Mouse (Mus musculus) heart, adult 18-20 months (tissue): ENCODE results near the gene Arhgap45. TPM values are rescaled to one million over a fixed set of nuclear protein-coding genes. Genes with fewer than 3 reads are reported as not detected.
A peak's percentile ranks its signal among the peaks of the same experiment; 100 is the strongest.

Experiments
- DNase-seq, 2 experiments: peaks; one replicate each; pipeline ENCODE4 v3.0.0; 2021 to 2022; ENCODE audit warnings: mixed read lengths in 1 of 2
- total RNA-seq, 2 experiments: library from RNA; stranded (reverse); gene quantifications; 2 replicates each; pipeline ENCODE4 v1.2.3; 2021

Gene Arhgap45
- total RNA-seq, 2 experiments from 2014 or later: 3.1 to 8.7 TPM

DNA sequence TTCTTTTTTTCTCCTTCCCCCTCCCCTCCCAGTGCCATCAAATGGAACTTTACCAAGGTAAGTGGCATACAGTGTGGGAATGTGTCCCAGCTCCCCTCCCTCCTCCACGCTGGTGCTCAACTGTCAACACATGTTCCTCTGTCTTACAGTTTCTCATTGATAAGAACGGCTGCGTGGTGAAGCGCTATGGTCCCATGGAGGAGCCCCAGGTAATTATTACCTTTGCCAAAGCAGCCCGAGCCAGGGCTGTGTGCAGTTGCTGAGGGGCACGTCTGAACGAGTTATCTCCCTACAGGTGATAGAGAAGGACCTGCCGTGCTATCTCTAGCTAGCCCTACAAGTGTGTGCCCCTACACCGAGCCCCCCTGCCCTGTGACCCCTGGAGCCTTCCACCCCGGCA, 39.4 kb downstream of the Arhgap45 start:
- no peak for DNase-seq

- DNase-seq: no peak
Measured at GRCm38 (mm10) chr10:80056506-80056905, 40.1 kb downstream of the Arhgap45 start.

- no peak for DNase-seq
Measured at GRCm38 (mm10) chr10:80056976-80057682, 40.7 kb downstream of the Arhgap45 start.

DNA sequence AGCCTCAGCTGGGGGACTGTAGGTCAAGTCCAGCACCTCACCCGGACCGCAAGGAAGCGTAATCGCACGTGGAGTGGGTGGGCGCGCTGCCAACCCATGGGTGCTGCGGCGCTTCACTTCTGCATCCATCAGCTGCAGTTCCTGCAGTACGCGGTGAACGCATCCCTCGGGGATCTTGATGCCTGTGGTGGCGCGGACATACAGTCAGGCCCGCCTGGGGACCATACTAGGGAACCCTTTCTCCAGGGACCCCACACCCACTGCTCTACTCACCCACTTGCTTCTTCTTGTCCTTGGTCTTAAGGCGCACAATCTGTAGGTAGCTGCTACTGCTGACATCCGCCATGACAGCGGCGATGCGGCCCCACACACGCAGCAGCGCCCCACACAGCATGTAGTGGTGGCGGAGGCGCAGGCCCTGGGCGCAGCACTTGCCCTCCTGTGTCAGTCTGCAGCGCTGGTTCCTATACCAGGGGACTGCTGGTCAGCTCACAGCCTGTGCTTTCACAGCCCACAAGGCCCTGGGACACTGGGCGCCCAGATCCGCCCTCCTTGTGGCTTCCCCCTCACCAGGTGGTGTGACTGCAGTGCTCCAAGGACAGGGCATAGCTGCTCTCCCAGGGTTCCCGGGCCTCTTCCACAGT, 41.4 kb downstream of the Arhgap45 start:
- DNase-seq: peak in 1 of 2 experiments; percentile 28

DNA sequence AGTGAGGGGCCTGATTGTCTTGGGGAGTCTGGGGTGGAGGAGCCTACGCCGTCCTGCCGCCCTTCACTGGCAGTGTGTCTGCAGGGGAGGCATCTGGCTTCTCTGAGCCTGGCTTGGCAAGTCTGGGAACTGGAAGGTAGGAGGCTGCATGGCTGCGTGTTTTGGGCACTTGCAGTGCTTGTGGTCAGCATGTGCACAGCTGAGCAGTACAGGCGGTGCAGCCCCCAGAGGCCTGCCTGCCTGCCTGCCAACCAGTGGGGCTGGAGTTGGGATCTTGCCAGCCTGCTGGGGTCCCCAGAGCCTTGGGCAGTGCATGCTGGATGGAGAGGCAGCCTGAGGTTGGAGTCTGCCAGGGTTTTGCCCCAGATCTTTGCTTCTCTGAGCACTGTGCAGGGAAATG, 46.7 kb downstream of the Arhgap45 start:
- no peak for DNase-seq

GRCm38 (mm10) chr10:80063877-80064650, 47.6 kb downstream of the Arhgap45 start:
- DNase-seq: no peak

DNA sequence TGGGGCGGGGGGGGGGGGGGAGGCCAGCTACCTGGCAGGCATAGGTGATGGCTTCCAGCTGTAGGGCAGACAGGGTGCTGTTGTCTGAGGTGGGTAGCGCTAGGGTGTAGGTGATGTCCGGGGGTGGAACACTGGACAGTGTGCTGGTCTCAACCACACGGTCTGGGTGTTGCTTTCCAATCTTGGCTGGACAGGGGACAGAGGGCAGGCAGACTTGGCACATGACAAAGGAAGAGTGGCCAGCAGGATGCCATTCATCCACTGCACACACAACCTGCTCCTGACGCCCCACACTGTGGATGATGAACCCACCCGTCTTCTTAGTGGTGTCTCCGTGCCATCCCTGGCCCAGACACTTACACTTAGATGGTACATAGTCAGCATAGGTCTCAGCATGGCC, 52.8 kb downstream of the Arhgap45 start:
- no peak for DNase-seq

GRCm38 (mm10) chr10:80069948-80070450, 53.5 kb downstream of the Arhgap45 start:
- no peak for DNase-seq

DNA sequence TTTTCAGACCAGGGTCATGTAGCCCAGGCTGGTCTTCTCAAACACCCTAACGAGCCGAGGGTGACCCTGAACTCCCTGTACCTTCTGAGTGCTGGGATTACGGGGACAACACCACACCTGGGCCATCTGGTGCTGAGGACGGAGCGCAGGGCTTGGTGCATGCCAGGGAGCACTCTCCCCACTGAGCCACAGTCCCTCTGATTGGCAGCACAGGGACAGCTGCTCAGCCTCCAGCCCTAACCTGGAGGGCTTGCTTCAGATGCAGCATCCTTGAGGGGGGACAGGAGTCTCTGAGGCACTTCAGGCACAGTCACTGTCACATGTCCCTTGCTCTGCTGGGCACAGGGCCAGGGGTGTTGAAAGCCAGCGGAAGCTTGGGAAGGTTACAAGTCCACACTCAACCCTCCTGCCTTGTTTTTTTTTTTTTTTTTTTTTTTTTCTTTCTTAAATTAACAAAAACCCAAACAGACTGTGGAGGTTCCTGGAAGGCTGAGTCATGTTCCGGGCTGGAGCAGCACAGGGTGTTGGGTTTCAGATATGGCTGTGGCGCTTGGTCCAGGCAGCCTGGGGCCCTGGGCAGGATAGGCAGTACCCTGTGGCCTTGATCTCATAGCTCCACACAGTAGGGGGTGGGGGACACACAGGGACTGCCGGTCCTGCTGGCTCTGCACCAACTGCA, 54.5 kb downstream of the Arhgap45 start:
- peak; percentile 92 to 93 for DNase-seq

DNA sequence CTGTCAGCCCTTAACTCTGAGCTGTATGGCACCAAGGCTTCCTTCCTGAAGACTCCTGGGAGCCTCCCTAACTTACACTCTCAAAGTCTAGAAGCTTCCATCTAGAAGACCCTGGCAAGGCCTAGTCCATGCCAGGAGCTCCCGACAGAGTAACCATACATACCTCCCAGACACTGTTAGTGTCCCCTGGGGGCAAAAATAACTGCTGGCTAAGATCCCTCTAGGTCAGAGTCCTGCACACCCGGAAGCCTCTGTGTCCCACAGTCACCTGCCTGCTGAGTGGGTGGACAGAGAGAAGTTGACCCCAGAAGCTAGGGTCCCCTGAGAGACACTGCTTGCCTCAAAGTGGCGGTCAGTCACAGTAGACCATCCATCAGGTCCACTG, 55.1 kb downstream of the Arhgap45 start:
- peak in 1 of 2 experiments; percentile 55 for DNase-seq

- no peak for DNase-seq
Measured at GRCm38 (mm10) chr10:80072623-80073489, 56.4 kb downstream of the Arhgap45 start.

DNA sequence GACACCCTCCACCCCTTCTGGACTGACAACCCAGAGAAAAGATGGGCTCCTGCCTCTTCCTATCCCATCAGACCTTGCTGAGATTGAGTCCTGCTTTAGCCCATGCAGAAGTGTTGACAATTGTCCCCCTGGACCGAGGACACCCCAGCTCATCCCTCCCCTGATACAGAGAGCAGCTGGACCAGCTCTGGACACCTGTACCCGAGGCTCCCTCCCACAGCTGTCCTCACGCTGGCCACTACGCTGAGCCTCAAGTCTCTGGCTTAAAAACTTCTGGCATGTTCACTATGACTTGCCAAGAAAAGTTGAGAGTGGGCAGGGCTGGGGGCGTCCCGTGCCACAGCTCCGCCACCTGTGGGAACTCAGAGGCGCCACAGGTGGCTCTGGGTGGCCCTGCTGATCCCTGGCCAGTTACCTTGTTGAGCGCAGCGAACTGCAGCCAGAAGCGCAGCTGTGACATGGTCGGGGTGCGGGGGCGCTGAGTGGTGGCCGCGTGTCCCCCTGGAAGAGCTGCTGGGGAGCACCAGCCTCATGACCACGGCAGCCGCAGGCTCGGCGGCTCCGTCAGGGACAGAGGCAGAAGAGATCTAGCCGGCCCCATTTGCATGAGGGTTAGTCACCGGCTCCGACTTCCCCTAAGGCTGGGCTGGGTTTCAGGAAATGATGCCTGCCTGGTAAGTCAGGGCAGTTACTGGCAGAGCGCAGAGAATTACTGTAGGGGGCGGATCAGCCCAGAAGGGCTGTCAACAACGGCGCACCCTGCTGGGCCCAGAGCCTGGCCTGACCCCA, 58.6 kb downstream of the Arhgap45 start:
- peak; percentile 75 to 92 for DNase-seq

DNA sequence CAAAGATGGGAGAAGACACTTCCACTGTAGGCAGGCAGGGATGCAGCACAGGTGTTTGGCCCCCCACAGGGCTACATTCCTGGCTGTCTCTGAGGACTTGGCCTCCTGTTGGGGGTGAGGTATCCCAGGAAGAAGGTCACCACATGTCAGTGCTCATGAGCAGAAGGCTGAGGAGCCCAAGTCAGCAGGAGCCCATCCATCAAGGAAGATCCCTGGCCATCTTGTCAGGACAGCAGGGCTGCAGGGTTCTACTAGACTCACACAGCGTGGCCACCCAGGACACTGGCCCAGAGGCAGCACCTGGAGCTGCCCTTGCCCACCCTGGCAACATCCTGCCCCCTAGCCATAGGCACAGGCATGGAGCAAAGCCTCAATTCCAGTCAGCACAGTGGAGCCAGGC, 59.5 kb downstream of the Arhgap45 start:
- no peak for DNase-seq

- DNase-seq: no peak
Measured at GRCm38 (mm10) chr10:80076386-80076785, 59.9 kb downstream of the Arhgap45 start.

- DNase-seq: no peak
Measured at GRCm38 (mm10) chr10:80077312-80077711, 60.9 kb downstream of the Arhgap45 start.

GRCm38 (mm10) chr10:80078366-80078765, 61.9 kb downstream of the Arhgap45 start:
- DNase-seq: no peak

DNA sequence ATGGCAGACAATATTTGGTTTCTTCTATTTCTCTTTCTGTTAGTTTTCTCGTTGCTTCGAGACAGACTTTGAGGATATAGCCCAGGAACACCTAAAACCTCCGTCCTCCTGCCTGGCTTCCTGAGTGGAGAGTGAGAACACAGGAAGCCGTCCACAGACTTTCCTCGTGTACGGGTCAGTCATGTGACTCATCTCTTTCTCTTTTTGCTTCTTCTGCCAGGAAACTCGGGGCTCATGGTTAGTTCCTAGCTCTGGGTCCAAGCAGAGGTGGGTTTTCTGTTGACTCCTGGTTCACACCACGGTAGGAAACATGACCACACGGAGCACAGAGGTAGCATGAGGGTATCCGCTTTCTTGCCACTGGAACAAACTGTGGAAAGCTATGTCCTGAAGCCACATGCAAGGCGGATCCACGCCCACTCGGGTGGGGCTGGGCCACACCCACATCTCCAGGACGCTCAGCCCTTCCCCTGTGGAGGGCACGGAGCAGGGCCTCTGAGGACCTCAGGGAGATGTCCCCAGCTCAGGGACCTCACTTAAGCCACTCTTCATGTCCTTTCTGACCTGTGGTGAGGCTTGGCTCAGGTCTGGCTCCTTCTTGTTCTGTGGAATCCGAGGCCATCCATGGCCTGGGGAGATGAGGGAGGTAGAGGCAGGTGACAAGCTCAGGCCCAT, 64.1 kb downstream of the Arhgap45 start:
- no peak for DNase-seq
